Mouse (Mus musculus): ENCODE measurements around the gene Trpt1. TPM values are rescaled to one million over a fixed set of nuclear protein-coding genes. Genes with fewer than 3 reads are reported as not detected.

Trpt1 gene
- polyA plus RNA-seq, 1 experiment from 2014 or later: 14.7 TPM

GRCm38 (mm10) chr19:6971644-6972043 lies 24.3 kb upstream of the Trpt1 start:
- no peak for ATAC-seq (replicated peaks; ENCODE audit: insufficient number of reproducible peaks, low FRiP score, low TSS enrichment)
- 27% methylated on average over 6 of the region's 6 CpGs for WGBS (ENCODE audit: insufficient replicate concordance)
- Histone ChIP-seq H3K9me3 (replicated peaks; ENCODE audit: control insufficient read depth, low read length) (no peaks in the 10 kb centered on the region), H3K9ac (ENCODE audit: low read depth, low read length) (0 out of 2 replicates have a peak overlapping the region, but pooled peaks have one; percentile 23), H3K4me1 (ENCODE audit: control insufficient read depth, insufficient read depth, low read length) (peaks cover 43% of the 10 kb centered on the region), H3K27ac (ENCODE audit: low read depth, low read length) (peak overlapping the region; percentile 42; the same call in 1 of the 2 replicates), H3K27me3 (ENCODE audit: control insufficient read depth, insufficient read depth, low read length) (no peaks in the 10 kb centered on the region), H3K4me3 (ENCODE audit: low read depth, low read length) (no peak overlapping the region), H3K4me2 (no peak overlapping the region), H3K36me3 (ENCODE audit: control insufficient read depth, insufficient read depth, low read length) (no peaks in the 10 kb centered on the region)

- 83% methylated on average over 13 of the region's 13 CpGs for WGBS (ENCODE audit: insufficient replicate concordance)
- Histone ChIP-seq H3K9me3 (replicated peaks; ENCODE audit: control insufficient read depth, low read length) (no peaks in the 10 kb centered on the region), H3K27me3 (ENCODE audit: control insufficient read depth, insufficient read depth, low read length) (no peaks in the 10 kb centered on the region), H3K36me3 (ENCODE audit: control insufficient read depth, insufficient read depth, low read length) (peaks cover 2% of the 10 kb centered on the region), H3K9ac (ENCODE audit: low read depth, low read length) (0 out of 2 replicates have a peak overlapping the region, but pooled peaks have one; percentile 18), H3K27ac (ENCODE audit: low read depth, low read length) (no peak overlapping the region), H3K4me3 (ENCODE audit: low read depth, low read length) (no peak overlapping the region), H3K4me2 (no peak overlapping the region), H3K4me1 (ENCODE audit: control insufficient read depth, insufficient read depth, low read length) (peaks cover 47% of the 10 kb centered on the region)
- no peak for ATAC-seq (replicated peaks; ENCODE audit: insufficient number of reproducible peaks, low FRiP score, low TSS enrichment)
These were observed 23.5 kb upstream of the Trpt1 start for GRCm38 (mm10) chr19:6972247-6972917.

- WGBS (ENCODE audit: insufficient replicate concordance): 32% methylated on average over 12 of the region's 12 CpGs
- H3K4me2 ChIP-seq: peak overlapping the region; percentile 90
These were observed 22.2 kb upstream of the Trpt1 start for GRCm38 (mm10) chr19:6973581-6974190.

GRCm38 (mm10) chr19:6974211-6975205 lies 21.4 kb upstream of the Trpt1 start, which contains the start of gene Ppp1r14b:
Gene Ppp1r14b, plus strand, starts transcription at chr19:6974968.
- Histone ChIP-seq H3K4me3 (ENCODE audit: low read depth, low read length) (peak within 1 kb of the TSS; percentile 65), H3K27ac (ENCODE audit: low read depth, low read length) (peak within 1 kb of the TSS; percentile 83), H3K36me3 (ENCODE audit: control insufficient read depth, insufficient read depth, low read length) (peaks cover 7% of the 10 kb centered on the region), H3K9me3 (replicated peaks; ENCODE audit: control insufficient read depth, low read length) (no peaks in the 10 kb centered on the region), H3K4me1 (ENCODE audit: control insufficient read depth, insufficient read depth, low read length) (peaks cover 57% of the 10 kb centered on the region), H3K9ac (ENCODE audit: low read depth, low read length) (peak within 1 kb of the TSS; percentile 83), H3K27me3 (ENCODE audit: control insufficient read depth, insufficient read depth, low read length) (no peaks in the 10 kb centered on the region), H3K4me2 (peak within 1 kb of the TSS; percentile 90)
- ATAC-seq (replicated peaks; ENCODE audit: insufficient number of reproducible peaks, low FRiP score, low TSS enrichment): peak; percentile 67
- under 1% methylated on average over 60 of the region's 84 CpGs for WGBS (ENCODE audit: insufficient replicate concordance)

More at GRCm38 (mm10) chr19:6973581-6974190, 22.2 kb upstream of the Trpt1 start:
- Histone ChIP-seq H3K4me3 (ENCODE audit: low read depth, low read length) (peak overlapping the region; percentile 65), H3K9ac (ENCODE audit: low read depth, low read length) (peak overlapping the region; percentile 71; the same call in 1 of the 2 replicates), H3K36me3 (ENCODE audit: control insufficient read depth, insufficient read depth, low read length) (peaks cover 7% of the 10 kb centered on the region), H3K27me3 (ENCODE audit: control insufficient read depth, insufficient read depth, low read length) (no peaks in the 10 kb centered on the region), H3K4me1 (ENCODE audit: control insufficient read depth, insufficient read depth, low read length) (peaks cover 54% of the 10 kb centered on the region), H3K27ac (ENCODE audit: low read depth, low read length) (no peak overlapping the region; the same call in 1 of the 2 replicates), H3K9me3 (replicated peaks; ENCODE audit: control insufficient read depth, low read length) (no peaks in the 10 kb centered on the region)
- no peak for ATAC-seq (replicated peaks; ENCODE audit: insufficient number of reproducible peaks, low FRiP score, low TSS enrichment)

- H3K9me3 ChIP-seq (replicated peaks; ENCODE audit: control insufficient read depth, low read length): no peaks in the 10 kb centered on the region
- peak within 1 kb of the TSS; percentile 83 for H3K9ac ChIP-seq (ENCODE audit: low read depth, low read length)
- H3K4me3 ChIP-seq (ENCODE audit: low read depth, low read length): peak within 1 kb of the TSS; percentile 65
- peaks cover 47% of the 10 kb centered on the region for H3K4me1 ChIP-seq (ENCODE audit: control insufficient read depth, insufficient read depth, low read length)
- peak within 1 kb of the TSS; percentile 83 for H3K27ac ChIP-seq (ENCODE audit: low read depth, low read length)
- peaks cover 7% of the 10 kb centered on the region for H3K36me3 ChIP-seq (ENCODE audit: control insufficient read depth, insufficient read depth, low read length)
- peak within 1 kb of the TSS; percentile 90 for H3K4me2 ChIP-seq
- no peaks in the 10 kb centered on the region for H3K27me3 ChIP-seq (ENCODE audit: control insufficient read depth, insufficient read depth, low read length)
- under 1% methylated on average over 16 of the region's 16 CpGs for WGBS (ENCODE audit: insufficient replicate concordance)
- no peak for ATAC-seq (replicated peaks; ENCODE audit: insufficient number of reproducible peaks, low FRiP score, low TSS enrichment)
These were observed 20.1 kb upstream of the Trpt1 start, which contains the start of gene Plcb3 for GRCm38 (mm10) chr19:6975537-6976521. Gene Plcb3, minus strand, starts transcription at chr19:6976470.

GRCm38 (mm10) chr19:6977759-6978638 lies 17.9 kb upstream of the Trpt1 start:
- H3K9me3 ChIP-seq (replicated peaks; ENCODE audit: control insufficient read depth, low read length): no peaks in the 10 kb centered on the region
- no peak for ATAC-seq (replicated peaks; ENCODE audit: insufficient number of reproducible peaks, low FRiP score, low TSS enrichment)
- H3K9ac ChIP-seq (ENCODE audit: low read depth, low read length): peak overlapping the region; percentile 74; the same call in 1 of the 2 replicates
- peaks cover 44% of the 10 kb centered on the region for H3K4me1 ChIP-seq (ENCODE audit: control insufficient read depth, insufficient read depth, low read length)
- H3K27ac ChIP-seq (ENCODE audit: low read depth, low read length): peak overlapping the region; percentile 65; the same call in 1 of the 2 replicates
- H3K4me3 ChIP-seq (ENCODE audit: low read depth, low read length): peak overlapping the region; percentile 74; the same call in 1 of the 2 replicates
- WGBS (ENCODE audit: insufficient replicate concordance): 70% methylated on average over 13 of the region's 13 CpGs
- peak overlapping the region; percentile 94; the same call in 1 of the 2 replicates for H3K4me2 ChIP-seq
- peaks cover 14% of the 10 kb centered on the region for H3K36me3 ChIP-seq (ENCODE audit: control insufficient read depth, insufficient read depth, low read length)
- no peaks in the 10 kb centered on the region for H3K27me3 ChIP-seq (ENCODE audit: control insufficient read depth, insufficient read depth, low read length)

GRCm38 (mm10) chr19:6978639-6978974 lies 17.3 kb upstream of the Trpt1 start:
- Histone ChIP-seq H3K27me3 (ENCODE audit: control insufficient read depth, insufficient read depth, low read length) (no peaks in the 10 kb centered on the region), H3K9me3 (replicated peaks; ENCODE audit: control insufficient read depth, low read length) (no peaks in the 10 kb centered on the region), H3K9ac (ENCODE audit: low read depth, low read length) (peak overlapping the region; percentile 74), H3K4me3 (ENCODE audit: low read depth, low read length) (peak overlapping the region; percentile 74), H3K36me3 (ENCODE audit: control insufficient read depth, insufficient read depth, low read length) (peaks cover 17% of the 10 kb centered on the region), H3K27ac (ENCODE audit: low read depth, low read length) (peak overlapping the region; percentile 65; the same call in 1 of the 2 replicates), H3K4me2 (peak overlapping the region; percentile 94), H3K4me1 (ENCODE audit: control insufficient read depth, insufficient read depth, low read length) (peaks cover 44% of the 10 kb centered on the region)
- 28% methylated on average over 3 of the region's 3 CpGs for WGBS (ENCODE audit: insufficient replicate concordance)
- ATAC-seq (replicated peaks; ENCODE audit: insufficient number of reproducible peaks, low FRiP score, low TSS enrichment): no peak
